Mouse (Mus musculus): Measurements from ENCODE around the gene Etv5. TPM values are rescaled to one million over a fixed set of nuclear protein-coding genes. Genes with fewer than 3 reads are reported as not detected.

The Etv5 gene
- polyA plus RNA-seq, 1 experiment from 2014 or later = 17.8 TPM

GRCm38 (mm10) chr16:22434530-22434929, 5.0 kb downstream of the Etv5 start:
- 40% methylated on average over 5 of the region's 5 CpGs for WGBS
- peaks cover 32% of the 10 kb centered on the region for H3K27me3 ChIP-seq (replicated peaks; ENCODE audit: control insufficient read depth, insufficient read depth, low read length)
- H3K36me3 ChIP-seq (ENCODE audit: control insufficient read depth, insufficient read depth, low read length) = no peaks in the 10 kb centered on the region
- H3K9ac ChIP-seq (ENCODE audit: low read length) = no peak overlapping the region
- DNase-seq (ENCODE audit: low spot score) (no peak), ATAC-seq (no peak)
- no peak overlapping the region; the same call in 1 of the 2 replicates for H3K4me2 ChIP-seq (ENCODE audit: low read length)
- H3K9me3 ChIP-seq (replicated peaks; ENCODE audit: control insufficient read depth, low read length) = no peaks in the 10 kb centered on the region
- no peak overlapping the region for H3K4me3 ChIP-seq (ENCODE audit: low read depth, low read length)
- peaks cover 23% of the 10 kb centered on the region for H3K4me1 ChIP-seq (ENCODE audit: control insufficient read depth, insufficient read depth, low read length)
- H3K27ac ChIP-seq (ENCODE audit: low read depth, low read length) = no peak overlapping the region

DNA sequence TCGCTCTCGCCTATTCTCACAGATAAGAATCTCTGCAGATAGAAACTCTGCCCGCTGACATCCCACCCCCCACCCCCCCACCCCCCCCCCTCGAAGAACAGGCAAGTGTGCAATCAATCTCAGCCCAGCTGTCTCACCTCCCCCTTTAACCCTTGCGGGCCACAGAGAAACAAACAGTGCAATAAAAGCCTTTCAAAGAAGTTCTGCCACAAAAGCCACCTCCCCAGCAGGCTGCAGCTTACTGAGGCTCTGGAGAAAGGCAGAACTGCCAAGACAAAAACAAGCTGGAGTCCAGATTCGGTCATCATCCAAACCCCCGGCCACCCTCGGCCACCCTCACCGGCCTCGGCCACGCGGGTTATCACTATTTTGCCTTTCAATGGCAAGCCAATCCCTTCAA, 5.6 kb downstream of the Etv5 start:
- Histone ChIP-seq H3K4me2 (ENCODE audit: low read length) (peak overlapping the region; percentile 18; the same call in 1 of the 2 replicates), H3K36me3 (ENCODE audit: control insufficient read depth, insufficient read depth, low read length) (no peaks in the 10 kb centered on the region), H3K27me3 (replicated peaks; ENCODE audit: control insufficient read depth, insufficient read depth, low read length) (peaks cover 32% of the 10 kb centered on the region), H3K9me3 (replicated peaks; ENCODE audit: control insufficient read depth, low read length) (no peaks in the 10 kb centered on the region), H3K27ac (ENCODE audit: low read depth, low read length) (no peak overlapping the region), H3K4me1 (ENCODE audit: control insufficient read depth, insufficient read depth, low read length) (peaks cover 23% of the 10 kb centered on the region), H3K4me3 (ENCODE audit: low read depth, low read length) (no peak overlapping the region), H3K9ac (ENCODE audit: low read length) (no peak overlapping the region)
- ATAC-seq = no peak
- DNase-seq (ENCODE audit: low spot score) = peak; percentile 28
- WGBS = 10% methylated on average over 12 of the region's 12 CpGs

GRCm38 (mm10) chr16:22431773-22432172, 7.7 kb downstream of the Etv5 start:
- no peaks in the 10 kb centered on the region for H3K9me3 ChIP-seq (replicated peaks; ENCODE audit: control insufficient read depth, low read length)
- H3K4me2 ChIP-seq (ENCODE audit: low read length) = no peak overlapping the region
- ATAC-seq (no peak), DNase-seq (ENCODE audit: low spot score) (no peak)
- peaks cover 27% of the 10 kb centered on the region for H3K4me1 ChIP-seq (ENCODE audit: control insufficient read depth, insufficient read depth, low read length)
- H3K27me3 ChIP-seq (replicated peaks; ENCODE audit: control insufficient read depth, insufficient read depth, low read length) = peaks cover 21% of the 10 kb centered on the region
- 91% methylated on average over 12 of the region's 12 CpGs for WGBS
- H3K4me3 ChIP-seq (ENCODE audit: low read depth, low read length) = no peak overlapping the region
- H3K27ac ChIP-seq (ENCODE audit: low read depth, low read length) = no peak overlapping the region
- no peak overlapping the region for H3K9ac ChIP-seq (ENCODE audit: low read length)
- H3K36me3 ChIP-seq (ENCODE audit: control insufficient read depth, insufficient read depth, low read length) = no peaks in the 10 kb centered on the region

- 43% methylated on average over 2 of the region's 2 CpGs for WGBS
- peaks cover 27% of the 10 kb centered on the region for H3K4me1 ChIP-seq (ENCODE audit: control insufficient read depth, insufficient read depth, low read length)
- H3K36me3 ChIP-seq (ENCODE audit: control insufficient read depth, insufficient read depth, low read length) = no peaks in the 10 kb centered on the region
- H3K4me2 ChIP-seq (ENCODE audit: low read length) = no peak overlapping the region
- H3K9ac ChIP-seq (ENCODE audit: low read length) = no peak overlapping the region
- DNase-seq (ENCODE audit: low spot score) (no peak), ATAC-seq (no peak)
- no peak overlapping the region for H3K4me3 ChIP-seq (ENCODE audit: low read depth, low read length)
- peaks cover 20% of the 10 kb centered on the region for H3K27me3 ChIP-seq (replicated peaks; ENCODE audit: control insufficient read depth, insufficient read depth, low read length)
- H3K9me3 ChIP-seq (replicated peaks; ENCODE audit: control insufficient read depth, low read length) = no peaks in the 10 kb centered on the region
- no peak overlapping the region for H3K27ac ChIP-seq (ENCODE audit: low read depth, low read length)
Measured at GRCm38 (mm10) chr16:22431335-22431734, 8.2 kb downstream of the Etv5 start.

- H3K27ac ChIP-seq (ENCODE audit: low read depth, low read length) = peak overlapping the region; percentile 55; the same call in 1 of the 2 replicates
- no peaks in the 10 kb centered on the region for H3K36me3 ChIP-seq (ENCODE audit: control insufficient read depth, insufficient read depth, low read length)
- H3K9ac ChIP-seq (ENCODE audit: low read length) = no peak overlapping the region
- H3K9me3 ChIP-seq (replicated peaks; ENCODE audit: control insufficient read depth, low read length) = no peaks in the 10 kb centered on the region
- DNase-seq (ENCODE audit: low spot score) (peak; percentile 95), ATAC-seq (peak; percentile 58; the same call in 1 of the 2 replicates)
- H3K4me1 ChIP-seq (ENCODE audit: control insufficient read depth, insufficient read depth, low read length) = peaks cover 27% of the 10 kb centered on the region
- H3K4me3 ChIP-seq (ENCODE audit: low read depth, low read length) = no peak overlapping the region
- peaks cover 13% of the 10 kb centered on the region; the same call in 1 of the 2 replicates for H3K27me3 ChIP-seq (replicated peaks; ENCODE audit: control insufficient read depth, insufficient read depth, low read length)
- WGBS = 25% methylated on average over 16 of the region's 16 CpGs
- peak overlapping the region; percentile 40; the same call in 1 of the 2 replicates for H3K4me2 ChIP-seq (ENCODE audit: low read length)
Measured at GRCm38 (mm10) chr16:22430211-22430951, 9.1 kb downstream of the Etv5 start.

DNA sequence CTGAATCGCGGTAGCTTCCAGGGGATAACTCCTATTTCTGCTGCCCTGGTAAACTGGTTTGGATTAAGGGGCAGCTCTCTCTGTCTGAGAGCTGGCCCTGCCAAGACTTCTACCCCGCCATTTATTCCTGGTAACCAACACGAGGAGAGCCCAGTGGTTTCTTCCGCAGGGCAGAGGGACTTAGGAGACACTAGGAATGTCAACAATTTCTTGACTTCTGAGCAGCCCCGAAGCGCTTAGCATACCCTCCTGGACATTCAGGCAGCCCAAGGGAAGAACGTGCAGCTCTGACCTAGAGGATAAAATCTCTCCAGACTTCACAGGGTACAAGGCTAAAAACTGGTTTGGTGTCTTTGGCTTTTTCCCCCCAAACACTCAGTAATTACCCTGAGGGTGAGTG, 10.1 kb downstream of the Etv5 start:
- 1% methylated on average over 8 of the region's 8 CpGs for WGBS
- Histone ChIP-seq H3K9me3 (replicated peaks; ENCODE audit: control insufficient read depth, low read length) (no peaks in the 10 kb centered on the region), H3K27ac (ENCODE audit: low read depth, low read length) (no peak overlapping the region), H3K4me3 (ENCODE audit: low read depth, low read length) (no peak overlapping the region), H3K4me2 (ENCODE audit: low read length) (peak overlapping the region; percentile 40), H3K27me3 (replicated peaks; ENCODE audit: control insufficient read depth, insufficient read depth, low read length) (peaks cover 4% of the 10 kb centered on the region; the same call in 1 of the 2 replicates), H3K9ac (ENCODE audit: low read length) (no peak overlapping the region), H3K36me3 (ENCODE audit: control insufficient read depth, insufficient read depth, low read length) (no peaks in the 10 kb centered on the region), H3K4me1 (ENCODE audit: control insufficient read depth, insufficient read depth, low read length) (peaks cover 27% of the 10 kb centered on the region)
- peak; percentile 11; the same call in 1 of the 2 replicates for ATAC-seq
- DNase-seq (ENCODE audit: low spot score) = no peak

- Histone ChIP-seq H3K27me3 (replicated peaks; ENCODE audit: control insufficient read depth, insufficient read depth, low read length) (peaks cover 4% of the 10 kb centered on the region; the same call in 1 of the 2 replicates), H3K4me2 (ENCODE audit: low read length) (peak overlapping the region; percentile 40), H3K9me3 (replicated peaks; ENCODE audit: control insufficient read depth, low read length) (no peaks in the 10 kb centered on the region), H3K36me3 (ENCODE audit: control insufficient read depth, insufficient read depth, low read length) (no peaks in the 10 kb centered on the region), H3K4me3 (ENCODE audit: low read depth, low read length) (no peak overlapping the region), H3K27ac (ENCODE audit: low read depth, low read length) (no peak overlapping the region), H3K9ac (ENCODE audit: low read length) (no peak overlapping the region), H3K4me1 (ENCODE audit: control insufficient read depth, insufficient read depth, low read length) (peaks cover 24% of the 10 kb centered on the region)
- under 1% methylated on average over 9 of the region's 9 CpGs for WGBS
- DNase-seq (ENCODE audit: low spot score) = peak; percentile 98
- peak; percentile 94 for ATAC-seq
Measured at GRCm38 (mm10) chr16:22428853-22429341, 10.6 kb downstream of the Etv5 start.

DNA sequence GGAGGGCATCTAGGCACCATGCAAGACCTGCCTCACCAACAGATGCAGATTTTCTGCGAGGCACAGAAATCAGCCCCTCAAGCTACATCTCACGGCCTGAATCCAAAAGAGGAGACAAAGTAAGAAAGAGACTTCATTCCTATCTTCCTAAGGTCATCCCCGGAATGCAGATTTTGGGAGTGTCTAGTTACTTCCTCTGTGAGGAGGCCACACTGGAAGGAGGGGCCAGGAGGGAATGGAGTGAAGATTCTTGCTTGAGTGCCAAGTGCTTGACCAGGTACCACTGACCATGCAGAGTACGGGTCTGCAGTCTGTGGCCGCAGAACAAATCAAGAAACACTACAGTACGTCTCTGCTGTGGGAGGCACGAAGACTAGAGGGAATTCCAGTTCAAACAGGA, 12.7 kb downstream of the Etv5 start:
- Histone ChIP-seq H3K4me2 (ENCODE audit: low read length) (no peak overlapping the region), H3K4me1 (ENCODE audit: control insufficient read depth, insufficient read depth, low read length) (peaks cover 22% of the 10 kb centered on the region), H3K9ac (ENCODE audit: low read length) (no peak overlapping the region), H3K27ac (ENCODE audit: low read depth, low read length) (no peak overlapping the region), H3K27me3 (replicated peaks; ENCODE audit: control insufficient read depth, insufficient read depth, low read length) (no peaks in the 10 kb centered on the region; the same call in 1 of the 2 replicates), H3K9me3 (replicated peaks; ENCODE audit: control insufficient read depth, low read length) (no peaks in the 10 kb centered on the region), H3K4me3 (ENCODE audit: low read depth, low read length) (no peak overlapping the region), H3K36me3 (ENCODE audit: control insufficient read depth, insufficient read depth, low read length) (no peaks in the 10 kb centered on the region)
- ATAC-seq (no peak), DNase-seq (ENCODE audit: low spot score) (no peak)
- 74% methylated on average over 7 of the region's 7 CpGs for WGBS

GRCm38 (mm10) chr16:22422256-22422655, 17.3 kb downstream of the Etv5 start:
- Histone ChIP-seq H3K27me3 (replicated peaks; ENCODE audit: control insufficient read depth, insufficient read depth, low read length) (no peaks in the 10 kb centered on the region), H3K9me3 (replicated peaks; ENCODE audit: control insufficient read depth, low read length) (no peaks in the 10 kb centered on the region), H3K4me2 (ENCODE audit: low read length) (no peak overlapping the region), H3K4me3 (ENCODE audit: low read depth, low read length) (no peak overlapping the region), H3K36me3 (ENCODE audit: control insufficient read depth, insufficient read depth, low read length) (no peaks in the 10 kb centered on the region), H3K27ac (ENCODE audit: low read depth, low read length) (no peak overlapping the region), H3K9ac (ENCODE audit: low read length) (no peak overlapping the region), H3K4me1 (ENCODE audit: control insufficient read depth, insufficient read depth, low read length) (no peaks in the 10 kb centered on the region)
- 60% methylated on average over 5 of the region's 5 CpGs for WGBS
- ATAC-seq (no peak), DNase-seq (ENCODE audit: low spot score) (no peak)

Measured in forebrain, embryonic 14.5 days (tissue).